Mouse (Mus musculus): ENCODE measurements around the gene Sec14l4.
"Not testable (repeated sequence)": the region's sequence is repeated elsewhere in the genome, so short reads cannot be mapped to it uniquely, and the experiment has no call there.

Gene Sec14l4

GRCm38 (mm10) chr11:4031126-4031941 is at the start of gene Sec14l4:
Sec14l4 (plus strand) TSS chr11:4031462.
- no peak for DNase-seq (ENCODE audit: low read depth, low spot score)

GRCm38 (mm10) chr11:3981536-3981935 is 49.7 kb upstream of the Sec14l4 start:
- peak; percentile 8 for DNase-seq (ENCODE audit: low read depth, low spot score)

GRCm38 (mm10) chr11:3982275-3983209 is 48.7 kb upstream of the Sec14l4 start:
- DNase-seq (ENCODE audit: low read depth, low spot score) = peak; percentile 12

GRCm38 (mm10) chr11:3983291-3983862 is 47.9 kb upstream of the Sec14l4 start, which contains the start of gene Gal3st1:
Gal3st1 (plus strand) TSS chr11:3983636.
- DNase-seq (ENCODE audit: low read depth, low spot score) = peak; percentile 26

GRCm38 (mm10) chr11:3983863-3984745 is 47.2 kb upstream of the Sec14l4 start:
- peak; percentile 24 for DNase-seq (ENCODE audit: low read depth, low spot score)

- no peak for DNase-seq (ENCODE audit: low read depth, low spot score)
Observed at GRCm38 (mm10) chr11:3989748-3990147, 41.5 kb upstream of the Sec14l4 start.

- no peak for DNase-seq (ENCODE audit: low read depth, low spot score)
Observed at GRCm38 (mm10) chr11:3993132-3993531, 38.1 kb upstream of the Sec14l4 start.

- DNase-seq (ENCODE audit: low read depth, low spot score) = no peak
Observed at GRCm38 (mm10) chr11:3993914-3994313, 37.3 kb upstream of the Sec14l4 start.

- DNase-seq (ENCODE audit: low read depth, low spot score) = no peak
Observed at GRCm38 (mm10) chr11:3995511-3995910, 35.8 kb upstream of the Sec14l4 start.

GRCm38 (mm10) chr11:3996840-3997239 is 34.4 kb upstream of the Sec14l4 start:
- DNase-seq (ENCODE audit: low read depth, low spot score) = no peak

GRCm38 (mm10) chr11:3997978-3998720 is 33.1 kb upstream of the Sec14l4 start:
- DNase-seq (ENCODE audit: low read depth, low spot score) = peak; percentile 19

GRCm38 (mm10) chr11:3999547-3999946 is 31.7 kb upstream of the Sec14l4 start:
- DNase-seq (ENCODE audit: low read depth, low spot score) = no peak

GRCm38 (mm10) chr11:4001603-4002002 is 29.7 kb upstream of the Sec14l4 start:
- DNase-seq (ENCODE audit: low read depth, low spot score) = peak; percentile 73

- DNase-seq (ENCODE audit: low read depth, low spot score) = no peak
Observed at GRCm38 (mm10) chr11:4005220-4005805, 25.9 kb upstream of the Sec14l4 start.

- no peak for DNase-seq (ENCODE audit: low read depth, low spot score)
Observed at GRCm38 (mm10) chr11:4006462-4006861, 24.8 kb upstream of the Sec14l4 start.

- no peak for DNase-seq (ENCODE audit: low read depth, low spot score)
Observed at GRCm38 (mm10) chr11:4012616-4013015, 18.6 kb upstream of the Sec14l4 start.

GRCm38 (mm10) chr11:4015796-4016195 is 15.5 kb upstream of the Sec14l4 start:
- not testable (repeated sequence) for DNase-seq (ENCODE audit: low read depth, low spot score)

- not testable (repeated sequence) for DNase-seq (ENCODE audit: low read depth, low spot score)
Observed at GRCm38 (mm10) chr11:4022111-4022510, 9.2 kb upstream of the Sec14l4 start.

- no peak for DNase-seq (ENCODE audit: low read depth, low spot score)
Observed at GRCm38 (mm10) chr11:4023321-4023720, 7.9 kb upstream of the Sec14l4 start.

GRCm38 (mm10) chr11:4027066-4027465 is 4.2 kb upstream of the Sec14l4 start:
- no peak for DNase-seq (ENCODE audit: low read depth, low spot score)
